Comparison of ENCODE assay signal across 13 mouse cellular contexts in the genomic region with DNA sequence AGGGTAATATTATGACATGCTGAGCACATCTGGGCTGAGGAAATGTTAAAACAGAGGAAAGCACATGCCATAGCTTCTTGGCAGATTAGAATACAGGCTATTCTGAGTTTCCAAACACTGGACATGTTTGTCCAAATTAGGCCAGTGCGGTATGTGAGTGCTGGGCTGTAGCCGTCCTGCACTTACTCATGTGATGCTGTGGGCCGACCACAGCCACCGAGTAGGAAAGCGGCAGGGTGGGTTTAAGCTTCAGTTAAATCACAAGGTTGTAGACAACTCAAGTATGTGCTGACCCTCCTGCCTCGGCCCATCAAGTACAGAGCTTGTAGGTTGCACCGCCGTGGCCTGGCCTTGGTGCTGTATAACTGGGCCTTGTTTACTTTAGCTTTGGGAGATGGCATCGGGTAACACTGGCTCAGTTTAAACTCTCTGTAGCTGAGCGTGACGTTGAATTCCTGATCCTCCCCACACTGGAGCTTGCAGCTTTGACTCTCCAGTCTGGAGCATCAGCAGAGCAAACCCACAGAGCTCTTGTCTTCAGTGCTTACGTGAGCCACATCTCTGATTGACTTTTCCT. TPM values are rescaled to one million over a fixed set of nuclear protein-coding genes. Genes with fewer than 3 reads are reported as not detected.
A peak's percentile ranks its signal among the peaks of the same experiment; 100 is the strongest.
DNase-seq lines count a peak whose midpoint lies in the region; ATAC-seq and TF ChIP-seq lines count a peak whose summit lies in the region.
"Had no signal": no experiment of that assay in that cellular context is flagged by ENCODE, and none has a peak within 500 bp of the region (broad histone marks: within the 10 kb centered on the region; RNA-seq: fewer than 3 reads in every experiment).

No protein-coding gene starts in this region.

- H3K4me3 ChIP-seq in heart, postnatal 0 days (ENCODE audit: low read depth, low read length), result no peak overlapping the region
- no peak overlapping the region for H3K4me3 ChIP-seq in lung, embryonic 16.5 days (ENCODE audit: low read length)
- H3K4me3 ChIP-seq in limb, embryonic 15.5 days, result no peak overlapping the region
- H3K4me3 ChIP-seq in neural tube, embryonic 15.5 days (replicated peaks), result no peak overlapping the region
- H3K4me3 ChIP-seq: forebrain, embryonic 15.5 days; liver, embryonic 15.5 days; neural tube, embryonic 12.5 days had no signal

- peaks cover 38% of the 10 kb centered on the region for H3K4me1 ChIP-seq in heart, postnatal 0 days (ENCODE audit: control insufficient read depth, insufficient read depth)
- peaks cover 12% of the 10 kb centered on the region for H3K4me1 ChIP-seq in lung, embryonic 16.5 days (replicated peaks; ENCODE audit: control insufficient read depth, insufficient read depth, low read length)
- H3K4me1 ChIP-seq in limb, embryonic 15.5 days, result peaks cover 17% of the 10 kb centered on the region
- H3K4me1 ChIP-seq in neural tube, embryonic 15.5 days, result no peaks in the 10 kb centered on the region
- H3K4me1 ChIP-seq: forebrain, embryonic 15.5 days; neural tube, embryonic 12.5 days had no signal

- no peak for DNase-seq in heart, postnatal 0 days (ENCODE audit: low spot score)
- no peak for DNase-seq in heart, postnatal 4 days
- DNase-seq in lung, postnatal 14 days, result no peak
- no peak for DNase-seq in layer of hippocampus, postnatal 10 days (ENCODE audit: low spot score in 2 of 2)
- DNase-seq: midbrain, embryonic 14.5 days had no signal

- 45% methylated on average over 12 of the region's 12 CpGs for WGBS in heart, postnatal 0 days
- WGBS in lung, embryonic 16.5 days, result 42% methylated on average over 12 of the region's 12 CpGs
- 61% methylated on average over 12 of the region's 12 CpGs for WGBS in limb, embryonic 15.5 days
- WGBS in neural tube, embryonic 15.5 days, result 83% methylated on average over 12 of the region's 12 CpGs

- no peak for TF ChIP-seq EP300 in heart, postnatal 0 days (IDR thresholded peaks at IDR 0.05; ENCODE audit: low read depth)

- H3K9me3 ChIP-seq in heart, postnatal 0 days (replicated peaks; ENCODE audit: control insufficient read depth, low read length), result no peaks in the 10 kb centered on the region
- H3K9me3 ChIP-seq in lung, embryonic 16.5 days (ENCODE audit: control insufficient read depth, low read length), result no peaks in the 10 kb centered on the region
- H3K9me3 ChIP-seq in limb, embryonic 15.5 days, result no peaks in the 10 kb centered on the region
- no peaks in the 10 kb centered on the region for H3K9me3 ChIP-seq in neural tube, embryonic 15.5 days (replicated peaks)
- H3K9me3 ChIP-seq: forebrain, embryonic 15.5 days; G1E; liver, embryonic 15.5 days; neural tube, embryonic 12.5 days had no signal

- TF ChIP-seq CTCF in heart, postnatal 0 days (IDR thresholded peaks at IDR 0.05; ENCODE audit: low read depth), result no peak

- peak overlapping the region; percentile 14; the same call in 1 of the 2 replicates for H3K9ac ChIP-seq in heart, postnatal 0 days (replicated peaks; ENCODE audit: low read depth, low read length)
- no peak overlapping the region for H3K9ac ChIP-seq in lung, embryonic 16.5 days (ENCODE audit: low read length)
- H3K9ac ChIP-seq in limb, embryonic 15.5 days, result no peak overlapping the region
- H3K9ac ChIP-seq in neural tube, embryonic 15.5 days (replicated peaks), result no peak overlapping the region
- H3K9ac ChIP-seq: forebrain, embryonic 15.5 days; liver, embryonic 15.5 days; neural tube, embryonic 12.5 days had no signal

- peak overlapping the region; percentile 99 for H3K27ac ChIP-seq in heart, postnatal 0 days (ENCODE audit: low read depth)
- H3K27ac ChIP-seq in lung, embryonic 16.5 days (ENCODE audit: low read length), result peak overlapping the region; percentile 76
- H3K27ac ChIP-seq in limb, embryonic 15.5 days, result peak overlapping the region; percentile 35
- no peak overlapping the region for H3K27ac ChIP-seq in neural tube, embryonic 15.5 days (replicated peaks)
- H3K27ac ChIP-seq: forebrain, embryonic 15.5 days; liver, embryonic 15.5 days; neural tube, embryonic 12.5 days had no signal

- ATAC-seq in heart, postnatal 0 days (ENCODE audit: insufficient read depth, low read depth), result peak; percentile 54
- ATAC-seq in lung, embryonic 16.5 days (ENCODE audit: low read depth), result no peak
- ATAC-seq in limb, embryonic 15.5 days (ENCODE audit: insufficient number of reproducible peaks, low FRiP score, low TSS enrichment, low read depth), result no peak
- ATAC-seq in neural tube, embryonic 15.5 days (ENCODE audit: low FRiP score), result no peak
- ATAC-seq: activated CD4-positive, CD25-positive, alpha-beta regulatory T cell, adult 4 months; forebrain, embryonic 15.5 days had no signal

- H3K36me3 ChIP-seq in heart, postnatal 0 days (replicated peaks; ENCODE audit: control insufficient read depth, insufficient read depth, low read length), result peaks cover 51% of the 10 kb centered on the region
- peaks cover 19% of the 10 kb centered on the region for H3K36me3 ChIP-seq in lung, embryonic 16.5 days (ENCODE audit: control insufficient read depth, insufficient read depth, low read length)
- peaks cover 21% of the 10 kb centered on the region for H3K36me3 ChIP-seq in limb, embryonic 15.5 days
- H3K36me3 ChIP-seq in neural tube, embryonic 15.5 days, result peaks cover 36% of the 10 kb centered on the region

- peak overlapping the region; percentile 14; the same call in 1 of the 2 replicates for H3K4me2 ChIP-seq in heart, postnatal 0 days (ENCODE audit: low read depth, low read length)
- no peak overlapping the region for H3K4me2 ChIP-seq in lung, embryonic 16.5 days (ENCODE audit: low read depth, low read length)
- H3K4me2 ChIP-seq in limb, embryonic 15.5 days, result no peak overlapping the region
- no peak overlapping the region for H3K4me2 ChIP-seq in neural tube, embryonic 15.5 days
- H3K4me2 ChIP-seq: forebrain, embryonic 15.5 days; liver, embryonic 15.5 days; neural tube, embryonic 12.5 days had no signal

- H3K27me3 ChIP-seq in heart, postnatal 0 days (ENCODE audit: control insufficient read depth, insufficient read depth, low read length), result no peaks in the 10 kb centered on the region
- no peaks in the 10 kb centered on the region for H3K27me3 ChIP-seq in lung, embryonic 16.5 days (ENCODE audit: control insufficient read depth, insufficient read depth, low read depth, low read length)
- H3K27me3 ChIP-seq in limb, embryonic 15.5 days, result no peaks in the 10 kb centered on the region
- H3K27me3 ChIP-seq in neural tube, embryonic 15.5 days (replicated peaks), result no peaks in the 10 kb centered on the region
- H3K27me3 ChIP-seq: forebrain, embryonic 15.5 days; liver, embryonic 15.5 days; neural tube, embryonic 12.5 days had no signal

RNA-seq across cellular contexts. Expression of a gene that starts 33.7 kb away (rescaled TPM):
- total RNA-seq in heart, postnatal 0 days (2014; rRNA removed; ENCODE audit: low replicate concordance), result 2.0 and 13.9 TPM in 2 replicates
- polyA plus RNA-seq in heart, postnatal 0 days (2015; fragmentation: Nextera tagmentation; extraction: Ambion mirVana), result 7.5 and 8.2 TPM in 2 replicates
- total RNA-seq in heart, postnatal 4 days (2021), result 1 to 10 TPM; 1.7 to 2.8 TPM
- polyA plus RNA-seq in lung, embryonic 16.5 days (2015; fragmentation: Nextera tagmentation; extraction: Ambion mirVana), result 10.2 and 11.4 TPM in 2 replicates
- 10.9 and 11.5 TPM in 2 replicates for polyA plus RNA-seq in limb, embryonic 15.5 days (2015; fragmentation: Nextera tagmentation; extraction: Ambion mirVana)
- polyA plus RNA-seq in neural tube, embryonic 15.5 days (2015; fragmentation: Nextera tagmentation; extraction: Ambion mirVana), result 19.1 and 22.1 TPM in 2 replicates
- total RNA-seq in layer of hippocampus, postnatal 10 days (2021), result 1 to 10 TPM; 5.1 to 5.4 TPM

RNA-seq across cellular contexts. Expression of a gene that starts 33.9 kb away (rescaled TPM):
- 84.0 and 92.5 TPM in 2 replicates for total RNA-seq in heart, postnatal 0 days (2014; rRNA removed; ENCODE audit: low replicate concordance)
- 184 and 206 TPM in 2 replicates for polyA plus RNA-seq in heart, postnatal 0 days (2015; fragmentation: Nextera tagmentation; extraction: Ambion mirVana)
- 100 to 1,000 TPM; 120 to 132 TPM for total RNA-seq in heart, postnatal 4 days (2021)
- 210 and 225 TPM in 2 replicates for polyA plus RNA-seq in lung, embryonic 16.5 days (2015; fragmentation: Nextera tagmentation; extraction: Ambion mirVana)
- 184 and 185 TPM in 2 replicates for polyA plus RNA-seq in limb, embryonic 15.5 days (2015; fragmentation: Nextera tagmentation; extraction: Ambion mirVana)
- polyA plus RNA-seq in neural tube, embryonic 15.5 days (2015; fragmentation: Nextera tagmentation; extraction: Ambion mirVana), result 309 and 343 TPM in 2 replicates
- 100 to 1,000 TPM; 213 to 228 TPM for total RNA-seq in layer of hippocampus, postnatal 10 days (2021)

RNA-seq across cellular contexts. Expression of a gene that starts 36.1 kb away (rescaled TPM):
- total RNA-seq in heart, postnatal 0 days (2014; rRNA removed; ENCODE audit: low replicate concordance), result 33.9 and 40.3 TPM in 2 replicates
- polyA plus RNA-seq in heart, postnatal 0 days (2015; fragmentation: Nextera tagmentation; extraction: Ambion mirVana), result 16.8 and 20.5 TPM in 2 replicates
- total RNA-seq in heart, postnatal 4 days (2021), result 10 to 100 TPM; 44.0 to 47.2 TPM
- polyA plus RNA-seq in lung, embryonic 16.5 days (2015; fragmentation: Nextera tagmentation; extraction: Ambion mirVana), result 8.6 and 8.9 TPM in 2 replicates
- polyA plus RNA-seq in limb, embryonic 15.5 days (2015; fragmentation: Nextera tagmentation; extraction: Ambion mirVana), result 6.8 and 7.9 TPM in 2 replicates
- 8.7 and 9.3 TPM in 2 replicates for polyA plus RNA-seq in neural tube, embryonic 15.5 days (2015; fragmentation: Nextera tagmentation; extraction: Ambion mirVana)
- 10 to 100 TPM; 26.1 to 27.3 TPM for total RNA-seq in layer of hippocampus, postnatal 10 days (2021)

RNA-seq across cellular contexts. Expression of a gene that starts 51.4 kb away (rescaled TPM):
- total RNA-seq in heart, postnatal 0 days (2014; rRNA removed; ENCODE audit: low replicate concordance), result 28.5 and 50.9 TPM in 2 replicates
- 42.9 and 48.7 TPM in 2 replicates for polyA plus RNA-seq in heart, postnatal 0 days (2015; fragmentation: Nextera tagmentation; extraction: Ambion mirVana)
- total RNA-seq in heart, postnatal 4 days (2021), result 10 to 100 TPM; 20.5 to 21.5 TPM
- polyA plus RNA-seq in lung, embryonic 16.5 days (2015; fragmentation: Nextera tagmentation; extraction: Ambion mirVana), result 76.2 and 76.8 TPM in 2 replicates
- polyA plus RNA-seq in limb, embryonic 15.5 days (2015; fragmentation: Nextera tagmentation; extraction: Ambion mirVana), result 60.5 and 68.7 TPM in 2 replicates
- polyA plus RNA-seq in neural tube, embryonic 15.5 days (2015; fragmentation: Nextera tagmentation; extraction: Ambion mirVana), result 45.7 and 51.5 TPM in 2 replicates
- 10 to 100 TPM; 26.7 to 29.1 TPM for total RNA-seq in layer of hippocampus, postnatal 10 days (2021)

RNA-seq across cellular contexts. Expression of a gene that starts 51.9 kb away (rescaled TPM):
- total RNA-seq in heart, postnatal 0 days (2014; rRNA removed; ENCODE audit: low replicate concordance), result 21.8 and 40.7 TPM in 2 replicates
- 30.5 and 31.8 TPM in 2 replicates for polyA plus RNA-seq in heart, postnatal 0 days (2015; fragmentation: Nextera tagmentation; extraction: Ambion mirVana)
- 10 to 100 TPM; 21.9 to 24.1 TPM for total RNA-seq in heart, postnatal 4 days (2021)
- polyA plus RNA-seq in lung, embryonic 16.5 days (2015; fragmentation: Nextera tagmentation; extraction: Ambion mirVana), result 65.2 and 66.5 TPM in 2 replicates
- polyA plus RNA-seq in limb, embryonic 15.5 days (2015; fragmentation: Nextera tagmentation; extraction: Ambion mirVana), result 58.3 and 59.3 TPM in 2 replicates
- 133 and 152 TPM in 2 replicates for polyA plus RNA-seq in neural tube, embryonic 15.5 days (2015; fragmentation: Nextera tagmentation; extraction: Ambion mirVana)
- total RNA-seq in layer of hippocampus, postnatal 10 days (2021), result 10 to 100 TPM; 77.7 to 81.3 TPM
